Mouse (Mus musculus): ENCODE data around the gene Acsl6. TPM values are rescaled to one million over a fixed set of nuclear protein-coding genes. Genes with fewer than 3 reads are reported as not detected.

The Acsl6 gene
- polyA plus RNA-seq, 1 experiment from 2014 or later = 0.42 TPM

- DNase-seq (ENCODE audit: low read depth, low spot score) = no peak
- H3K27me3 ChIP-seq = peaks cover 41% of the 10 kb centered on the region
- CTCF ChIA-PET = no interaction called here
- POLR2A ChIA-PET = no interaction called here
- in situ Hi-C loops (cut with MboI; ENCODE audit: low pct_unique_long_range_greater_than_20kb) = no loop called here
- TF ChIP-seq CTCF (IDR thresholded peaks at IDR 0.05) = no peak
- no peak for ATAC-seq
Observed at GRCm38 (mm10) chr11:54331463-54332183, 28.0 kb downstream of the Acsl6 start.

DNA sequence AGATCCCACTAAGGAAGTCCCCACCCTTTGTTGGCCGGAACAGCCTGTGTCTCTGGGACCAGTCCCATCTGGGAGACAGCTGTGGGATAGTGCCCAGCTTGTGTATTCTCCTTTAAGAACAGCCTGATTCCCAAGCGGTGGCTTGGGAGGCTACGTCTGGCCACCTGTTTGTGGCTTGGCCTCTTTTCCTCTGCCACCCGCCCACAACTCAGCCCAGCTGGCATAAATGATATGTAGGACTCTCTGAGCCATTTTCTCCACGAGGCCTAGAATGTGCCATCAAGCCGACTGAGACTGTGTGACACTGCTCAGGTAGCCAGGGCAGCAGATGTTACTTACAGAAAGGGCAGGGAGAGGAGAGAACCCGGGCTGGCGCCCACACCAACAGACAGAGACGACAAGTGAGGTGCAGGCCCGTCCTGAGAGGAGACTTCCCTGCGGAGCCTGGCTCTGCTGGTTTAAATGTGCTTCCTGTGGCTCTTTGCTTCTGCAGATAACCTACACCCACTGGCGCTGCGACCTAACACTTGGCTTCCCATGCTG, 32.6 kb downstream of the Acsl6 start:
- CTCF ChIA-PET = no interaction called here
- TF ChIP-seq CTCF (IDR thresholded peaks at IDR 0.05) = no peak
- in situ Hi-C loops (cut with MboI; ENCODE audit: low pct_unique_long_range_greater_than_20kb) = no loop called here
- POLR2A ChIA-PET = no interaction called here
- peaks cover 40% of the 10 kb centered on the region for H3K27me3 ChIP-seq
- no peak for ATAC-seq
- no peak for DNase-seq (ENCODE audit: low read depth, low spot score)

DNA sequence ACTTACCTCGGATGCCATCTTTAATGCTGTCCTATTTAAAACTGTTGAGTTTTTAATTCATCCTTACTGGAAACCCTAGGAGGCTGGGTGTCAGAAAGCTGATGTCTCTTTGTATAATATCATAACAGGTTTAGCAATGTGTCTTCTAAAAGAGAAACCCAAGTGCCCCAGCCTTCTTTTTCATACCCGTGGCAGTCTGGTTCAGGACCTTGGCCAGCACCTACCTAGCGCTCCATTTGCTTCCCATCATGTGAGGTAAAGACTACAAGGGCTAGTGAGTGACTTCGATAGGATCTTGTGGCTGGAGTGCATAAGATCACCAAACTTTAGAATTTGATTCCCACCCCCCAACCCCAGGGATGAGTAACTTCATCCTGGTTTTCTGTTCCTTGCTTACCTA, 40.1 kb downstream of the Acsl6 start:
- ATAC-seq = no peak
- DNase-seq (ENCODE audit: low read depth, low spot score) = peak; percentile 10
- peaks cover 22% of the 10 kb centered on the region for H3K27me3 ChIP-seq
- ChIA-PET POLR2A (no interaction called here), CTCF (no interaction called here)
- no peak for TF ChIP-seq CTCF (IDR thresholded peaks at IDR 0.05)
- in situ Hi-C loops (cut with MboI; ENCODE audit: low pct_unique_long_range_greater_than_20kb) = no loop called here

- DNase-seq (ENCODE audit: low read depth, low spot score) (no peak), ATAC-seq (no peak)
- no peak for TF ChIP-seq CTCF (IDR thresholded peaks at IDR 0.05)
- in situ Hi-C loops (cut with MboI; ENCODE audit: low pct_unique_long_range_greater_than_20kb) = loop anchor here (10.0 kb wide), 2 partner anchors 207 to 357 kb away; no protein-coding TSS in a partner anchor
- POLR2A ChIA-PET = no interaction called here
- CTCF ChIA-PET = interaction anchor here (1.2 kb wide), 1 partner anchor 44 kb away, joined by 3 read pairs; no protein-coding TSS in a partner anchor
- peaks cover 9% of the 10 kb centered on the region for H3K27me3 ChIP-seq
Observed at GRCm38 (mm10) chr11:54351704-54352103, 48.1 kb downstream of the Acsl6 start.

- DNase-seq (ENCODE audit: low read depth, low spot score) (no peak), ATAC-seq (no peak)
- no peak for TF ChIP-seq CTCF (IDR thresholded peaks at IDR 0.05)
- POLR2A ChIA-PET = no interaction called here
- in situ Hi-C loops (cut with MboI; ENCODE audit: low pct_unique_long_range_greater_than_20kb) = loop anchor here (10.0 kb wide), 2 partner anchors 208 to 358 kb away; no protein-coding TSS in a partner anchor
- peaks cover 14% of the 10 kb centered on the region for H3K27me3 ChIP-seq
- CTCF ChIA-PET = no interaction called here
Observed at GRCm38 (mm10) chr11:54353121-54353576, 49.6 kb downstream of the Acsl6 start.

DNA sequence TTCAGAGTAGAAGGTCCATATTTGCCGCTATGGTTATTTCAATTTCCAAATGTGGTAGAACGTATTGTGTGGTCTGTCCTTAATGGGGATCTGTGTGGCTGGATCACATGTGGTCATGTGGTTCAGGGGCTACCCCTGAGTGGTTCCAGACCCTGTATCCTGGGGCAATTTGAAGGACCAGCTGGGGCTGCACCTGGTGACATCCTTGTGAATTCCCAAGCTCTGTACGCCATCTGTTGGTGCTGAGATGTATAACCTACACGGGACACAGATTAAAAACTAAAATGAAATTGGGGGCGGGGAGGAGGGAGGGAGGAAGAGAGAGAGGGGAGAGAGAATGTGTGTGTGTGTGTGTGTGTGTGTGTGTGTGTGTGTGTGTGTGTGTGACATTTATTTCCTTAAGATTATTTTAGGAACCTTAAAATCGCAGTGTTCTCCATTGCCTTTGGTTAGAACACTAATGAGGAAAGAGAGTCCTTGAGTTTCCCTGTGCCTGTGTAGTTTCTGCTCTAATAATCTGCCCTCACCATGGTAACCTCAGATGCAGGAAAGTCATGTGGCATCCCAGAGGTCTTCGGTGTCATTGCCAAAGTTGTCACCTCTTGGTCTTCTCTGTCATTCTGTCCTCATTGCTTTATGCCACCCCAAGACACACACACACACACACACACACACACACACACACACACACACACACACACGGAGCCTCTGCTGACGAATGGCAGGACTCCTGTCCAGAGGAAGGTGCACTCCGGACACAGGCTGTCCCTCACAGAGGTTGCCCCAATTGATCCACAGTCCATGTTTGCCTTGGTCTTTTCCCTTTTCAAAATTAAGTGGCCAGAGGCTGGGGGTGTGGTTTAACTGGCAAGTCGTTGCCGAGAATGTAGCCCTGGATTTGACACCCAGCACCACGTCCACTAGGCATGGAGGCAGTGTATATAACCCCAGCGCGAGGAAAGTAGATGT, 51.3 kb downstream of the Acsl6 start:
- in situ Hi-C loops (cut with MboI; ENCODE audit: low pct_unique_long_range_greater_than_20kb) = loop anchor here (10.0 kb wide), 2 partner anchors 210 to 360 kb away; no protein-coding TSS in a partner anchor
- ChIA-PET CTCF (interaction anchor here (0.8 kb wide), 1 partner anchor 48 kb away, joined by 5 read pairs; no protein-coding TSS in a partner anchor), POLR2A (no interaction called here)
- ATAC-seq (no peak), DNase-seq (ENCODE audit: low read depth, low spot score) (no peak)
- peaks cover 21% of the 10 kb centered on the region for H3K27me3 ChIP-seq
- peak; percentile 61 for TF ChIP-seq CTCF (IDR thresholded peaks at IDR 0.05)

DNA sequence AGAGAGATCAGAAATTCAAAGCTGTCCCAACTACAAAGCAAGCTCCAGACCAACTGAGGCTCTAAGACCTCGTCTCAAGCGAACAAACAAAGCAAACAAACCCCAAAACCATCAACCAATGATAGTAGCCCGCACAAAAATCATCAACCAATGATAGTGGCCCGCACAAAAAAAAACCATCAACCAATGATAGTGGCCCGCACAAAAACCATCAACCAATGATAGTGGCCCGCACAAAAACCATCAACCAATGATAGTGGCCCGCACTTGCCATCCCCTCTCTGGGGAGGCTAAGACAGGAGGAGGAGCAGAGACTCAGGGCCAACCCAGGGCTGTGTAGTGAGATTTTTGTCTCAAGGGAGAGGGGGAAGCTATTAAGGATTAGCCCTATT, 52.0 kb downstream of the Acsl6 start:
- peaks cover 19% of the 10 kb centered on the region for H3K27me3 ChIP-seq
- no peak for TF ChIP-seq CTCF (IDR thresholded peaks at IDR 0.05)
- no peak for ATAC-seq
- ChIA-PET CTCF (no interaction called here), POLR2A (no interaction called here)
- DNase-seq (ENCODE audit: low read depth, low spot score) = no peak
- in situ Hi-C loops (cut with MboI; ENCODE audit: low pct_unique_long_range_greater_than_20kb) = loop anchor here (10.0 kb wide), 2 partner anchors 211 to 361 kb away; no protein-coding TSS in a partner anchor

DNA sequence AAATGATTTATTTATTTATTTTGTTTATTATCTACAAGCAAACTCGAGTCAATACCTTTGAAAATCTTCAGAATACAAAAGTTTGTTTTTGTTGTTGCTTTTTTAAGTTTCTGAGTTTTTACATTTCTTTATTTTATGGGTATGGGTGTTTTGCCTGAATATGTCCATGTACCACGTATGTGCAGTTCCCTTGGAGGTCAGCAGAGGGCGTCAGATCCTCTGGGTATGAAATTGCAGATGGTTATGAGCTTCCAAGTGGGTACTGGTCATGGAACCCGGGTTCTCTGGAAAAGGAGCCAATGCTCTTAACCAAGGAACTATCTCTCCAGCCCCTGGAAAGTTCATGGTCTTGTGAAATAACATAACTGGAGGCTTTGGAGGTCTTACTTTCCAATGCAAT, 53.1 kb downstream of the Acsl6 start:
- ATAC-seq = no peak

DNA sequence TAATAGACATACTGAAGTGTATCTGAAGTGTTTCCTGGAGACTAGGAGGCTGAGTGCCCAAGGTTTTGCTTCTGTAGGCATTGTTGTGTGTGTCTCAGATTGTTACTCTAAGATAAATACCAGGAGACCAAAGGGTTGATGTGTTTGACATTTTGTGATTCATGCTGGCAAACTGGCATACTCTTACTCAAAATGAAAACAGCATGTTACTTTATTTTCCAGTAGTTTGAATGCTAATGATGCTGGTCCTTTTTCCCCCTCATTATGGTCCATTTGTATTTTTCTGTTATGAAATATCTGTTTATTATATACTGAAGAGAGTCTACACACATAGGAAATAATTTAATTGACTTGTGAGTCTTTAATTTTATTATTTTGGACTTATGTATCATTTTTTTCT, 69.0 kb downstream of the Acsl6 start:
- ChIA-PET CTCF (no interaction called here), POLR2A (no interaction called here)
- ATAC-seq = no peak
- in situ Hi-C loops (cut with MboI; ENCODE audit: low pct_unique_long_range_greater_than_20kb) = no loop called here
- DNase-seq (ENCODE audit: low read depth, low spot score) = no peak
- TF ChIP-seq CTCF (IDR thresholded peaks at IDR 0.05) = no peak
- H3K27me3 ChIP-seq = peaks cover 6% of the 10 kb centered on the region

More for the DNA sequence above, 53.1 kb downstream of the Acsl6 start:
- H3K27me3 ChIP-seq = peaks cover 27% of the 10 kb centered on the region
- no peak for DNase-seq (ENCODE audit: low read depth, low spot score)
- POLR2A ChIA-PET = no interaction called here
- peak; percentile 69 for TF ChIP-seq CTCF (IDR thresholded peaks at IDR 0.05)
- in situ Hi-C loops (cut with MboI; ENCODE audit: low pct_unique_long_range_greater_than_20kb) = loop anchor here (10.0 kb wide), 2 partner anchors 212 to 362 kb away; no protein-coding TSS in a partner anchor
- CTCF ChIA-PET = interaction anchor here (0.8 to 1.2 kb wide), 2 partner anchors 13 to 214 kb away, joined by 3 read pairs; partner anchors contain the start of gene Meikin

GRCm38 (mm10) chr11:54390386-54390785, 86.8 kb downstream of the Acsl6 start:
- ChIA-PET CTCF (interaction anchor here (1.4 kb wide), 1 partner anchor 10 kb away, joined by 3 read pairs; no protein-coding TSS in a partner anchor), POLR2A (interaction anchor here (0.6 kb wide), 1 partner anchor 110 kb away, joined by 3 read pairs; no protein-coding TSS in a partner anchor)
- DNase-seq (ENCODE audit: low read depth, low spot score) (no peak), ATAC-seq (no peak)
- peaks cover 3% of the 10 kb centered on the region for H3K27me3 ChIP-seq
- in situ Hi-C loops (cut with MboI; ENCODE audit: low pct_unique_long_range_greater_than_20kb) = no loop called here
- no peak for TF ChIP-seq CTCF (IDR thresholded peaks at IDR 0.05)
